Mouse (Mus musculus) liver, embryonic 11.5 days (tissue): Measurements from ENCODE around the gene Gm21882. TPM values are rescaled to one million over a fixed set of nuclear protein-coding genes. Genes with fewer than 3 reads are reported as not detected.
"Not testable (repeated sequence)": the region's sequence is repeated elsewhere in the genome, so short reads cannot be mapped to it uniquely, and the experiment has no call there.

Experiments used
- ATAC-seq: fragments of 200-750 bp; cut with Nextera tagmentation; replicated peaks from 2 replicates; pipeline ENCODE4 v1.8.0; 2017; ENCODE audit warnings: moderate number of reproducible peaks, mild to moderate bottlenecking, moderate TSS enrichment, moderate library complexity; ENCODE audit not compliant: low FRiP score
- DNase-seq: peaks from one replicate; pipeline ENCODE4 v3.0.0-alpha.2; 2017; ENCODE audit warnings: low spot score
- H3K27ac ChIP-seq: fragments of 300-500 bp; sonication (generic); 2 replicates; pipeline ENCODE4 v1.5.1; 2014; ENCODE audit warnings: mild to moderate bottlenecking, low read depth, low read length, control low read depth
- H3K27me3 ChIP-seq: fragments of 300-500 bp; sonication (generic); replicated peaks from 2 replicates; pipeline ENCODE4 v1.6.1; 2014; ENCODE audit warnings: low read length, mixed read lengths; ENCODE audit not compliant: control insufficient read depth, insufficient read depth
- H3K36me3 ChIP-seq: fragments of 300-500 bp; sonication (generic); 2 replicates; pipeline ENCODE4 v1.6.1; 2014; ENCODE audit warnings: mild to moderate bottlenecking, low read length, moderate library complexity, mixed read lengths; ENCODE audit not compliant: control insufficient read depth, insufficient read depth
- H3K4me1 ChIP-seq: fragments of 300-500 bp; sonication (generic); replicated peaks from 2 replicates; pipeline ENCODE4 v1.6.1; 2014; ENCODE audit warnings: low read length, mixed read lengths; ENCODE audit not compliant: control insufficient read depth, insufficient read depth
- H3K4me2 ChIP-seq: fragments of 300-500 bp; sonication (generic); 2 replicates; pipeline ENCODE4 v1.6.1; 2014; ENCODE audit warnings: mild to moderate bottlenecking, control low read depth, moderate library complexity
- H3K4me3 ChIP-seq: fragments of 300-500 bp; sonication (generic); 2 replicates; pipeline ENCODE4 v1.5.1; 2014; ENCODE audit warnings: low read depth, low read length, control low read depth
- H3K9ac ChIP-seq: fragments of 300-500 bp; sonication (generic); 2 replicates; pipeline ENCODE4 v1.6.1; 2014; ENCODE audit warnings: low read depth, low read length, control low read depth
- H3K9me3 ChIP-seq: fragments of 300-500 bp; sonication (generic); 2 replicates; pipeline ENCODE4 v1.6.1; 2016; ENCODE audit warnings: low read length, inconsistent platforms, mixed read lengths; ENCODE audit not compliant: control insufficient read depth
- WGBS: fragments of 180-500 bp; shearing (Covaris S2); extraction: QIAGEN DNeasy Blood & Tissue Kit; methylation state at CpG from one replicate; pipeline ENCODE4 v1.1.7; 2014; 5-methylcytosine and 5-hydroxymethylcytosine counted together
- polyA plus RNA-seq: library from polyadenylated mRNA; unstranded; fragments of >200 nt; fragmentation: Nextera tagmentation; extraction: Ambion mirVana; gene quantifications from 2 replicates; pipeline ENCODE4 v1.2.1, GENCODE M21; 2014

The Gm21882 gene
- not detected in 2 replicates for polyA plus RNA-seq

DNA sequence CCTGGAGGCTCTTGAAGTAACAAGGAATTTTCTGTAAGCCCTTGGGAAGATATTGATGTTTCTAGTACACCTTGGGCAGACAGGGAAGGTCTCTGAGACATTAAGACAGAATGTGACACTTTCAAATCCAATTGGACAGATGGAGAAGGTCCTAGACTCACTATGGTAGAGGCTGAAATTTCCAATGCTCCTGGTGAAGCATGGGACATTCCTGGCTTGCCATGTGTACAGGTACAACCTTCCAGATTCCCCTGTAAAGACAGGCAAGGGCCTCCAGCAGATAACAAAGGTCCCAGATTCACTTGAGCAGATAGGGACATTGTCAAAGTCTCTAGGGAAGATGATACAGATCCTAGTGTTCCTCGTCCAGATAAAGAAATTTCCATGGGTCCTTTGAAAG, at the start of gene Gm21882:
TSS of gene Gm21882 (minus strand) at position 101 of the 400 bp plus-strand sequence.
- not testable (repeated sequence) for H3K27me3 ChIP-seq, DNase-seq, H3K4me2 ChIP-seq, H3K4me3 ChIP-seq, H3K4me1 ChIP-seq, H3K9me3 ChIP-seq, ATAC-seq, H3K27ac ChIP-seq, H3K36me3 ChIP-seq, H3K9ac ChIP-seq
- 43% methylated on average over 1 of the region's 1 CpGs for WGBS

Other genes with a start within 250 kb of the Gm21882 start
- gene Gm21865, start 64.6 kb downstream of the Gm21882 start, polyA plus RNA-seq = not detected in 2 replicates